Mouse (Mus musculus) urinary bladder, postnatal 14 days (tissue): ENCODE data around the gene Alx3.
"Not testable (repeated sequence)": the region's sequence is repeated elsewhere in the genome, so short reads cannot be mapped to it uniquely, and the experiment has no call there.

ENCODE experiments used
- DNase-seq: peaks from one replicate; pipeline ENCODE4 v3.0.0; 2021; ENCODE audit warnings: low spot score

The Alx3 gene

DNA sequence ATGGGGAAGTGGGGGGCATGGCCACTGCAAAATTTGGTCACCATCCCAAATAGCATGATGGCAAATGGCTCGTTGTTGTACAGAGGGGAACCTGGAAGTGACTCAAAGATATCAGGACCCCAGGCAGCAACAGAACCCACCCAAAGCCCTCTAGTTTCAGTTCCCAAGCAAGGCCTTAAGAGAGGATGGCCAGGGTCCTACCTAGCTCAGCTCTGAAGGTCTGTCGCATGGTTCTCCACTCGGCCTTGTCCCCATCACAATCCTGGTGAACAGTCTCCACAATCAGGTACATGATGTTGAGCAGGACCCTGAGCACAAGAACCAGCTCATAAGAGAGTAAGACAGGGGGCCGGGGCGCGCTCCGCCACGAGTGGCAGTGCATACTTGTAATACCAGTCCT, 29.6 kb downstream of the Alx3 start:
- DNase-seq = no peak

DNA sequence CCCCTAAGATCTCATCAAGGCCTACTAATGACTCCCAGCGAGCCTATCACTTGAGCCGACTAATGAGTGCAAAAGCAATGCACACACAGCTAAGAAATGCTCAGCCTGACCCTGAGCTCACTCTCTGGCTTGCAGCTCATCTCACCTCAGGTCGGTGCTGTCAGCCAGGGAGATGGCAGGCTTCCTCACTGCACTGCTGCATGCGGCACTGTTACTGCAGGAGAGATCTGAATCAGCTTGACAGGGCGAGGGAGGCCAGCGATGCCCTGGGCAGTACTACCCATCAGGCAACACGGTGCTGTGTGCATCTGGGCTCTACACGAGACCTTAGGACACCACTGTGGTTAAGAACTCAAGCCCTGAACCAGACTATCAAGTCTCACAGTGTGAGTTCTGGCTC, 30.7 kb downstream of the Alx3 start:
- DNase-seq = no peak

GRCm38 (mm10) chr3:107626751-107627150, 31.9 kb downstream of the Alx3 start:
- DNase-seq = no peak

- DNase-seq = no peak
These were observed 32.8 kb downstream of the Alx3 start for GRCm38 (mm10) chr3:107627641-107628040.

DNA sequence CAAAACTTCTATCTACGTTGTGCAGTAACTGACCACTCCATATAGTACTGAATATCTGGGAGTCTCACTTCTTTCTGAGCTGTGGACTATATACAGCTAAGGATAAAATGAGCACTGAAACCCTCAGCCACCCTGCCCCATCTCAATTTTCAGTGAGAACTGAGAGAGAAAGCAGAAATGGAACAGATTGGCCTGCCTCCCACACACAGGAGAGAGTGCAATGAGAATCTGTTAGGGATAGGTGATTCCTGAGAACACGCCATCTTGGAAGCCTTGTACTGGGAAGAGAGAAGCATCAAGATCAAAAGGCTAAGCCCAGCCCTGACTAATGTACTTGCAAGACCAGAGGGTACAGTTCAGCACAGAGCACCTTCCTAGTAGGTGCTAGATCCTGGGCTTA, 33.7 kb downstream of the Alx3 start:
- no peak for DNase-seq

DNA sequence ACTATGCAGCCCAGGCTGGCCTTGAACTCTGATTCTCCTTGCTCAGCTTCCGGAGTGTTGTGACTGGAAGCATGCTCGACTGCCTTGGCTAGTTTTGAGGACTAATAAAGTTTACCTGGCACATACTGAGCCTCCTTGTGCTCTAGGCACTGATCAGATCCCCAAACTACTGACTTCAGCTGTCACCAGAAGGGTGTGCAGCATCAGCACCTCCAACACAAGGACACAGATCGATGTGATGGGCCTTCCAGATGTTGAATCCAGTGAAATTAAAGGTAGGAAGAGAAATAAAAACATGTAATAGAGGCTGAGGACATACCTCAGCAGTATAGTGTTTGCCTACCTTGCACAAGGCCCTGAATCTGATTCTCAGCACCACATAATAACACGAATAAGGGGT, 34.6 kb downstream of the Alx3 start:
- no peak for DNase-seq

- DNase-seq = peak; percentile 28
These were observed 36.1 kb downstream of the Alx3 start, which contains the start of gene Gm10961 for GRCm38 (mm10) chr3:107630682-107631522. Gm10961 (plus strand) TSS chr3:107631322.

DNA sequence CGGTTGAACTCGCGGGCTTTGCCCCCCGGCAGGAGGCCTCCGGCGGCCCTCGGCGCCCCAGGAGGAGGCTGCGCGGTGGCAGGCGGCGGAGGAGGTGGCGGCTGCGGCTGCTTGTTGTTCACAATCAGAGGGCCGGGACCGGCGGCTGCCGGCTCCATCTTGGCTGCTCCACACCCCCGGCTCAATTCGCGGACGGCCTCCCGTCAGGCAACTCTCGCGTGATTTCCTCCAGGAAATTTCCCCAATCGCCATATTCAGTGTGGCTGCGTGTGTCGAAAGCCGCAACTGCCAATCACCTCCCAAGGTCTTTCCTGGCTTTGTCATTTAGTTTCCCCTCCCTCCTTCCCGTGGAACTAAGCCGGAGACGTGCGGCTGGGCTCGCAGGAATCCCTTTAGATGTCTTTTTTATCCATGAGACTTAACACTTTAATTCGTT, 36.7 kb downstream of the Alx3 start, which contains the start of gene Strip1:
TSS of gene Strip1 (minus strand) at position 172 of the 436 bp plus-strand sequence.
- peak; percentile 94 for DNase-seq

DNA sequence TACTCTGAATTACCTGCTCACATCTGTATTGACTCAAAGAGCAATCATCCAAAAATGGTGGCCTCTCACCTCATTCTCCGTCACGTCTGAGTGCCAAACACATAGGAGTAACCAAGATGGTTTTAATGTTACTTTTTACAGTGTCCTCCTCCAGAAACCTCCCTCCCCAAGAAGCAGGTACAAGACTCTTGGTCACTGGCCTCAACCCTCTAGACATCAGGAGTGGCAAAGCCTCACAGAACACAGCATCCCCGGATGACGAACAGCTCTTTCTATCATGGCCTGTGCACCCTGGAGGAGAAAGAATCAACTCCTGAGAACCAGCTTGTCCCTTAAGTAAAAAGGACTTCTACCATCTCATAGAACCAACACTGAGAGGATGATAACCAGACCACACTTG, 38.0 kb downstream of the Alx3 start:
- no peak for DNase-seq

GRCm38 (mm10) chr3:107633906-107634305, 39.1 kb downstream of the Alx3 start:
- DNase-seq = no peak

- no peak for DNase-seq
These were observed 41.0 kb downstream of the Alx3 start for GRCm38 (mm10) chr3:107635836-107636235.

DNA sequence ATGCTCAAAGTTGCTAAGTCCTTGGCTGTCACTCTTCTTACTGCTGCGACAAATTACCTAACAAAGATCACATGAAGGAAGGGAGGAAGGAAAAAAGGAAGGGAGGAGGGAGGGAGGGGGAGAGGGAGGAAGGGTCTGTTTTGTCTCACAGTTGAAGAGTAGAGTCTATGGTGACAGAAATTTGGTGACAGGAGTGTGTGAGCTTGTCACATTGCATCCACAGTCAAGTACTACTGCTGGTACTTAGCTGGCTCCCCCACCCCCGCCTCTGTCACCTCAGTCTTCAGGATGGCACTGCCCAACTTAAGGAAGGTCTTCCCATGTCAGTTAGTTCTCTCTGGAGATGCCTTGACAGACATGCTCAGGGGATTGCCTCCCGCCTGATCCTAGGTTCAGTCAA, 41.4 kb downstream of the Alx3 start:
- DNase-seq = no peak

DNA sequence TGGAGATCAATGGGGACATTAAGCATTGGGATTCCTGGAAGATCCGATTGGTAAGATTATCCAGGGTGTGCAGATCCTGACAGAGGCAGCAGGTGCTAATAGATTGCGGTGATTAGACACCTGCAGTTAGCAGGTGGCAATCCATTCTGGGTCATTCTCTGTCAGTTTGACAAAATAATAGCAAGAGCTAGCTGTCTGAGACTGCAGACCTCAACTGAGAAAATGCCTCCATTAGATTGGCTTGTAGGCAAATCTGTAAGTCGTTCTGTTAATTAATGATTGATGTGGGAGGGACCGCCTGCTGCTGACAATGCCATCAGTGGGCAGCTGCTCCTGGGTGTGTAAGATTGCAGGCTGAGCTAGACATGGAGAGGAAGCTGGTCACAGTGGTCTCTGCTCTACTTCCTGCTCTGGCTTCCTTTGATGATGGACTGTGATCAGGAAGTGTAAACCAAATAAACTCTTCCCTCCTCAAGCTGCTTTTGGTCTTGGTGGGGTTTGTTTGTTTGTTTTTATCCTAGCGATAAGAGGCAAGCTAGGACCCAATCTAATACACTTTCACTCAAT, 42.9 kb downstream of the Alx3 start:
- no peak for DNase-seq

GRCm38 (mm10) chr3:107646947-107647346, 52.1 kb downstream of the Alx3 start:
- DNase-seq = no peak

- DNase-seq = not testable (repeated sequence)
These were observed 55.4 kb downstream of the Alx3 start for GRCm38 (mm10) chr3:107650276-107650675.

GRCm38 (mm10) chr3:107652968-107653367, 58.1 kb downstream of the Alx3 start:
- DNase-seq = no peak

DNA sequence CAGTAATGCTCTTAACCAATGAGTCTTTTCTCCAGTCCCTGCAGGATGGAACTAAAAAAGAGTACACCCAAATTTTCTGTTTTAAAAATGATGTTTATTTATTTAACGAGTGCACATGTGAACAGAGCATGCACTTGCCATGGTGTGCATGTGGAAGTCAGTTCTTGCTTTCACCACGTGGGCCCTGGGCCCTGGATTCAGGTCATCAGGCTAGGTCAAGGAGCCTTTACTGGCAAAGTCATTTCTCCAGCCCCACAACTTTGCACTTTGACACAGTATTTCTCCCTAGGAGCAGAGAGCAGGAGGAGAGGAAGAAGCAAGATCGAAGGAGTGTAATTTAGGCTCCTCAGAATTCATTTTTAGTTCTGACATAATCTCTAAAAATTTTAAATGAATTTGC, 60.0 kb downstream of the Alx3 start:
- no peak for DNase-seq
